Mouse (Mus musculus): ENCODE results near the gene Eva1a. TPM values are rescaled to one million over a fixed set of nuclear protein-coding genes. Genes with fewer than 3 reads are reported as not detected.

The Eva1a gene
- polyA plus RNA-seq (2015; fragmentation: Nextera tagmentation; extraction: Ambion mirVana): 38.8 and 42.4 TPM in 2 replicates

GRCm38 (mm10) chr6:82040834-82041487, at the start of gene Eva1a:
Eva1a (plus strand) TSS chr6:82041043.
- Histone ChIP-seq H3K4me3 (ENCODE audit: low read length) (peak within 1 kb of the TSS; percentile 78), H3K4me1 (replicated peaks; ENCODE audit: control insufficient read depth, insufficient read depth, low read length) (peaks cover 42% of the 10 kb centered on the region), H3K9me3 (ENCODE audit: control insufficient read depth, low read length) (no peaks in the 10 kb centered on the region), H3K27me3 (ENCODE audit: control insufficient read depth, insufficient read depth, low read depth, low read length) (no peaks in the 10 kb centered on the region), H3K36me3 (ENCODE audit: control insufficient read depth, insufficient read depth, low read length) (no peaks in the 10 kb centered on the region; the same call in 1 of the 2 replicates), H3K4me2 (ENCODE audit: low read depth, low read length) (peak within 1 kb of the TSS; percentile 69), H3K27ac (ENCODE audit: low read length) (peak within 1 kb of the TSS; percentile 96), H3K9ac (ENCODE audit: low read length) (peak within 1 kb of the TSS; percentile 88)
- ATAC-seq (ENCODE audit: low read depth): no peak; the same call in none of the 2 replicates
- WGBS: 7% methylated on average over 11 of the region's 11 CpGs

DNA sequence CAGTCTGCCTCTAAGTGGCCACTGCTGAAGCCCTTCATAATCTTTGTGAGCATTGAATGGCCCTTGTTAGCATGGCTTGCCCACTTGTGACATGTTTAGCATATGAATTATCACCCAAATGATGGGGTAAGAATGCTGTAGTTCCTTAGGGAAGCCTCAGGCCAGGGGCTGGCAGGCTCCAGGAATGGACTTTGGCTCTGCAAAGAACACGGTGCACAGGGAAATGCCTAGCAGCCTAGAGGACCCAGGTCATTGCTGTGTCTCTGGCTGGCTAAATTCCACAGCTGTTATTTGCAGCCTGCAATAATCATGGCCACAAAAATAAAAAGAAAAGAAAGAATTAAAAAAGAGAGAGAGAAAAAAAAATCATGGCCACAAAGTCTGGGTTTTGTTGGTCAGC, 28.5 kb upstream of the Eva1a start:
- no peak overlapping the region for H3K27ac ChIP-seq (ENCODE audit: low read length)
- H3K9me3 ChIP-seq (ENCODE audit: control insufficient read depth, low read length): no peaks in the 10 kb centered on the region
- no peak for ATAC-seq (ENCODE audit: low read depth)
- no peak overlapping the region for H3K4me3 ChIP-seq (ENCODE audit: low read length)
- no peak overlapping the region for H3K9ac ChIP-seq (ENCODE audit: low read length)
- no peaks in the 10 kb centered on the region for H3K4me1 ChIP-seq (replicated peaks; ENCODE audit: control insufficient read depth, insufficient read depth, low read length)
- no peak overlapping the region for H3K4me2 ChIP-seq (ENCODE audit: low read depth, low read length)
- WGBS: 66% methylated on average over 1 of the region's 1 CpGs
- no peaks in the 10 kb centered on the region for H3K36me3 ChIP-seq (ENCODE audit: control insufficient read depth, insufficient read depth, low read length)
- no peaks in the 10 kb centered on the region for H3K27me3 ChIP-seq (ENCODE audit: control insufficient read depth, insufficient read depth, low read depth, low read length)

- ATAC-seq (ENCODE audit: low read depth): no peak
- no peaks in the 10 kb centered on the region; the same call in 1 of the 2 replicates for H3K4me1 ChIP-seq (replicated peaks; ENCODE audit: control insufficient read depth, insufficient read depth, low read length)
- H3K9ac ChIP-seq (ENCODE audit: low read length): no peak overlapping the region
- no peak overlapping the region for H3K27ac ChIP-seq (ENCODE audit: low read length)
- no peaks in the 10 kb centered on the region for H3K27me3 ChIP-seq (ENCODE audit: control insufficient read depth, insufficient read depth, low read depth, low read length)
- no peak overlapping the region for H3K4me2 ChIP-seq (ENCODE audit: low read depth, low read length)
- H3K4me3 ChIP-seq (ENCODE audit: low read length): no peak overlapping the region
- H3K36me3 ChIP-seq (ENCODE audit: control insufficient read depth, insufficient read depth, low read length): no peaks in the 10 kb centered on the region
- no peaks in the 10 kb centered on the region for H3K9me3 ChIP-seq (ENCODE audit: control insufficient read depth, low read length)
- 77% methylated on average over 5 of the region's 5 CpGs for WGBS
These were observed 19.8 kb upstream of the Eva1a start for GRCm38 (mm10) chr6:82021074-82021473.

DNA sequence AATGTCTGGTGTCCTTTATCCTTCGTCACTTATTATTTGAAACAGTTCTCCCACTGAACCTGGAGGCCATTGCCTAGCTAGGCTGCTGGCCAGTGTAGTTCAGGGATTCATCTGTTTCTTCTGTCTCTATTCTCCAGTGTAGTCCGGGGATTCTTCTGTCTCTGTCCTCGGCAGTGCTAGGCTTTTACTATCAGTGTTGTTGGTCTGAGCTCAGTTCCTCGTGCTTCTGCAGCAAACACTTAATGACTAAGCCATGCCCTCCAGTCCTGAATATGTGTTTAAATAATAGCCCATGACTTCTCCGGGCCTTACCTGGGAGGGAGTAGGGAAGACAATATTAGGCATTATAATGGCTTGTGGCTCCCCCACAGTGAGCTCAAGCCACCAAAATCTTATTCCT, 19.3 kb upstream of the Eva1a start:
- WGBS: 80% methylated on average over 5 of the region's 5 CpGs
- Histone ChIP-seq H3K9ac (ENCODE audit: low read length) (no peak overlapping the region), H3K27ac (ENCODE audit: low read length) (no peak overlapping the region), H3K36me3 (ENCODE audit: control insufficient read depth, insufficient read depth, low read length) (no peaks in the 10 kb centered on the region), H3K27me3 (ENCODE audit: control insufficient read depth, insufficient read depth, low read depth, low read length) (no peaks in the 10 kb centered on the region), H3K4me3 (ENCODE audit: low read length) (no peak overlapping the region), H3K4me2 (ENCODE audit: low read depth, low read length) (no peak overlapping the region), H3K9me3 (ENCODE audit: control insufficient read depth, low read length) (no peaks in the 10 kb centered on the region), H3K4me1 (replicated peaks; ENCODE audit: control insufficient read depth, insufficient read depth, low read length) (no peaks in the 10 kb centered on the region; the same call in 1 of the 2 replicates)
- no peak for ATAC-seq (ENCODE audit: low read depth)

DNA sequence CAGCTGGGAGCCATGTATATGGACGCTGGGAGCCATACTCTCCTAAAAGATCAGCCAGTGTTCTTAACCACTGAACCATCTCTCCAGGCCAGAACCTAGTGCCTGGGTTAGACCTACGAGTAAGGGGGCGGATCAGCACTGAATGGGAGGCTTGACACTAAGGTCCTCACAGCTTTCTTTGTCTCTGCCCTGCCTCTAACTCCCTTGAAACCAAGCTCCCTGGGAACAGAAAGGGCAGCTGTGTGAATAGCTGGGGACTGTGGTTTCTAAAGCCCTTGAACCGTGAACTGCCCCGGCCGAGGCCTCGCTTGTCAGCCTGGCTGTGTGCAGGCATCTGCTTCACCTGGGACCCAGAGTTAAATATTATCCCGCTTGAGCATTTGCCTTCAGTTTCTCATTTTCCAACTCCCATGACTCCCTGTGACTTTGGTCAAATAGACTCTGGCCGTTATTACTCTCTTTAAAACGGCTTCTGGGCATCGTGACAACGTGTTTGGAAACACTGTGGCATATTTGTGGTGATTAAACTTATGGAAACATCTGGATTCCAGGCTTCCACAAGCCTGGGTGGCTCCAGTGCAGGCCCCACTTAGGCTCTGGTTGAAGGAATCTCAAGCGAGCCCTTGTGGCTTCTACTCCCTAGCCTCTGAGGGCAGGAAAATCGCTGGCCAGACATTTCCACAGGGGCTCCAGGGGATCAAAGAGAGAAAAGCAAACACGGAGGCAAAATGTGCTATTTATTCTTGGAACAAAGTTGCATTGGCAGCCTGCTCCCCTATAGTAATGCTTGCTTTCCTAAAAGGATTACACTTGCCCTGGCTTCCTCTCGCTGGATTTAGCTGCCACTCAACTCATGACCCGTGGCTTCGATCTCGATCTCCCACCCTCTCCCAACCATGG, 11.0 kb upstream of the Eva1a start:
- peak overlapping the region; percentile 83 for H3K27ac ChIP-seq (ENCODE audit: low read length)
- no peaks in the 10 kb centered on the region for H3K9me3 ChIP-seq (ENCODE audit: control insufficient read depth, low read length)
- H3K27me3 ChIP-seq (ENCODE audit: control insufficient read depth, insufficient read depth, low read depth, low read length): no peaks in the 10 kb centered on the region
- WGBS: 34% methylated on average over 19 of the region's 19 CpGs
- peaks cover 12% of the 10 kb centered on the region for H3K4me1 ChIP-seq (replicated peaks; ENCODE audit: control insufficient read depth, insufficient read depth, low read length)
- no peaks in the 10 kb centered on the region for H3K36me3 ChIP-seq (ENCODE audit: control insufficient read depth, insufficient read depth, low read length)
- peak; percentile 89 for ATAC-seq (ENCODE audit: low read depth)
- H3K4me3 ChIP-seq (ENCODE audit: low read length): no peak overlapping the region
- H3K9ac ChIP-seq (ENCODE audit: low read length): peak overlapping the region; percentile 38; the same call in 1 of the 2 replicates
- 0 out of 2 replicates have a peak overlapping the region, but pooled peaks have one; percentile 1 for H3K4me2 ChIP-seq (ENCODE audit: low read depth, low read length)

GRCm38 (mm10) chr6:82030511-82030884, 10.3 kb upstream of the Eva1a start:
- no peaks in the 10 kb centered on the region for H3K36me3 ChIP-seq (ENCODE audit: control insufficient read depth, insufficient read depth, low read length)
- WGBS: 59% methylated on average over 8 of the region's 8 CpGs
- H3K27me3 ChIP-seq (ENCODE audit: control insufficient read depth, insufficient read depth, low read depth, low read length): no peaks in the 10 kb centered on the region
- peaks cover 12% of the 10 kb centered on the region for H3K4me1 ChIP-seq (replicated peaks; ENCODE audit: control insufficient read depth, insufficient read depth, low read length)
- 0 out of 2 replicates have a peak overlapping the region, but pooled peaks have one; percentile 1 for H3K4me2 ChIP-seq (ENCODE audit: low read depth, low read length)
- no peaks in the 10 kb centered on the region for H3K9me3 ChIP-seq (ENCODE audit: control insufficient read depth, low read length)
- H3K27ac ChIP-seq (ENCODE audit: low read length): peak overlapping the region; percentile 83
- peak; percentile 34 for ATAC-seq (ENCODE audit: low read depth)
- peak overlapping the region; percentile 38; the same call in 1 of the 2 replicates for H3K9ac ChIP-seq (ENCODE audit: low read length)
- no peak overlapping the region for H3K4me3 ChIP-seq (ENCODE audit: low read length)

- Histone ChIP-seq H3K4me2 (ENCODE audit: low read depth, low read length) (no peak overlapping the region), H3K27me3 (ENCODE audit: control insufficient read depth, insufficient read depth, low read depth, low read length) (no peaks in the 10 kb centered on the region), H3K9ac (ENCODE audit: low read length) (no peak overlapping the region), H3K36me3 (ENCODE audit: control insufficient read depth, insufficient read depth, low read length) (no peaks in the 10 kb centered on the region), H3K4me1 (replicated peaks; ENCODE audit: control insufficient read depth, insufficient read depth, low read length) (peaks cover 20% of the 10 kb centered on the region), H3K27ac (ENCODE audit: low read length) (no peak overlapping the region), H3K4me3 (ENCODE audit: low read length) (no peak overlapping the region), H3K9me3 (ENCODE audit: control insufficient read depth, low read length) (no peaks in the 10 kb centered on the region)
- no peak for ATAC-seq (ENCODE audit: low read depth)
- 84% methylated on average over 7 of the region's 7 CpGs for WGBS
These were observed 3.6 kb upstream of the Eva1a start for GRCm38 (mm10) chr6:82037211-82037610.

- ATAC-seq (ENCODE audit: low read depth): no peak
- 56% methylated on average over 6 of the region's 6 CpGs for WGBS
- peak overlapping the region; percentile 96 for H3K27ac ChIP-seq (ENCODE audit: low read length)
These were observed 1.6 kb upstream of the Eva1a start for GRCm38 (mm10) chr6:82039193-82039592.

DNA sequence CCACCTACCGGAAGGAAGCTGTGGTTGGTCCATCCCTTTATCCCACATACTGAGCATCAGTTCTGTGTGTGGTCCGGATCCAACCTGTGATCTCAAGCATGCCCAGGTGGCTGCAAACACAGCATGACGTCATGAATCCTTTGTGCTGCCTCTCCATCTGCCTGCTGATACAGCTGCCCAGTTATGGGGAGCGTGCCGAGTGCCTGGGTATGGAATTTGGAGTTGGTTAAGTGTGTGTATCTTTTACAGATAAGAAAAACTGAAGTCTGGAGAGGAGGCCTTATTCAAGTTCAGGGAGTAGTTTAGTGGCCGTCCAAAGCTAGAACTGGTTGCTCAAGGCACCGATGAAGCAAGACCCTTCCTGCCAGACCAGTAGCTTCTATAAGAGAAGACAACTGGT, 875 bp upstream of the Eva1a start:
- peak; percentile 42 for ATAC-seq (ENCODE audit: low read depth)
- Histone ChIP-seq H3K4me3 (ENCODE audit: low read length) (no peak overlapping the region), H3K4me2 (ENCODE audit: low read depth, low read length) (no peak overlapping the region), H3K4me1 (replicated peaks; ENCODE audit: control insufficient read depth, insufficient read depth, low read length) (peaks cover 34% of the 10 kb centered on the region), H3K9ac (ENCODE audit: low read length) (no peak overlapping the region), H3K9me3 (ENCODE audit: control insufficient read depth, low read length) (no peaks in the 10 kb centered on the region), H3K27ac (ENCODE audit: low read length) (peak overlapping the region; percentile 96), H3K36me3 (ENCODE audit: control insufficient read depth, insufficient read depth, low read length) (no peaks in the 10 kb centered on the region; the same call in 1 of the 2 replicates), H3K27me3 (ENCODE audit: control insufficient read depth, insufficient read depth, low read depth, low read length) (no peaks in the 10 kb centered on the region)
- 36% methylated on average over 7 of the region's 7 CpGs for WGBS

More at GRCm38 (mm10) chr6:82039193-82039592, 1.6 kb upstream of the Eva1a start:
- Histone ChIP-seq H3K4me3 (ENCODE audit: low read length) (no peak overlapping the region), H3K4me2 (ENCODE audit: low read depth, low read length) (no peak overlapping the region), H3K27me3 (ENCODE audit: control insufficient read depth, insufficient read depth, low read depth, low read length) (no peaks in the 10 kb centered on the region), H3K4me1 (replicated peaks; ENCODE audit: control insufficient read depth, insufficient read depth, low read length) (peaks cover 31% of the 10 kb centered on the region), H3K9me3 (ENCODE audit: control insufficient read depth, low read length) (no peaks in the 10 kb centered on the region), H3K9ac (ENCODE audit: low read length) (no peak overlapping the region), H3K36me3 (ENCODE audit: control insufficient read depth, insufficient read depth, low read length) (no peaks in the 10 kb centered on the region; the same call in 1 of the 2 replicates)

Measured in lung, embryonic 16.5 days (tissue).